Mouse (Mus musculus) small intestine, adult 2 months (tissue): ENCODE measurements around the gene Syt16.

Experiments
- CTCF ChIP-seq: fragments of 200-500 bp; IDR thresholded peaks from 2 replicates; pipeline ENCODE4 v1.5.1; 2012; ENCODE audit warnings: low read depth, mild to moderate bottlenecking, control low read depth, inconsistent platforms, low read length, moderate library complexity, mixed read lengths; ENCODE audit not compliant: insufficient replicate concordance, insufficient read length; ENCODE audit errors: extremely low read depth
- POLR2A ChIP-seq: fragments of 200-500 bp; IDR thresholded peaks from 2 replicates; pipeline ENCODE4 v1.6.1; 2012; ENCODE audit warnings: low read depth, mild to moderate bottlenecking, control low read depth, inconsistent platforms, low read length, moderate library complexity

GRCm38 (mm10) chr12:73982533-73982932, 14.9 kb upstream of the Syt16 start:
- no peak for TF ChIP-seq POLR2A
- TF ChIP-seq CTCF = no peak
